Mouse (Mus musculus) E14TG2a.4 (cell line): Measurements from ENCODE around the gene Atp13a5.

Source experiments
- CTCF ChIP-seq: conservative IDR thresholded peaks from 2 replicates; pipeline ENCODE4 v1.5.1; 2014; ENCODE audit warnings: low read length
- NANOG ChIP-seq: IDR thresholded peaks from 2 replicates; pipeline ENCODE4 v1.6.1; 2014; ENCODE audit warnings: borderline replicate concordance, low read length, mixed read lengths

DNA sequence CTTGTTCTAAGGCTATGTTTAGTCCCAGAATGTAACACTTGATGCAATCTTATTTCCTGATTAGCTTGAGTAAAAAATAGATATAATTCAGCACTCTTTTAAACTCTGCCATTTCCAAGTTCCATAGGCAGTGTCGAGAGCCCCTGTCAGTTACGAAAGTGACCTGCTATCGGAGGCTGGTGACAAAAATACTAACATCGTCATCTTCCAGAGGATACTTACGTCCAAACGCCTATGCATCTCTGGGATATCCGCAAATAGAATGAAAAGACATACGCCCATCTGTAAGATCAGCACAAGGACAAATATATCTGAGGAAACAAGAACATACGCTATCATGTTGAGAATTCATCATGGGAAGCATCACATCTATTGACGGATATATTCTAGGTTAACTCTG lies 28.8 kb upstream of the Atp13a5 start:
- no peak for TF ChIP-seq CTCF
- TF ChIP-seq NANOG = no peak
